Mouse (Mus musculus) bone marrow, adult 2 months (tissue): ENCODE measurements around the gene Lcn12.

Experiments used
- CTCF ChIP-seq: fragments of 200-500 bp; IDR thresholded peaks from 2 replicates; pipeline ENCODE4 v1.5.1; 2011; ENCODE audit warnings: low read length, control low read depth; ENCODE audit not compliant: control insufficient read depth, insufficient read depth
- POLR2A ChIP-seq: fragments of 200-500 bp; IDR thresholded peaks from 2 replicates; pipeline ENCODE4 v1.6.1; 2011; ENCODE audit warnings: low read depth, mild to moderate bottlenecking, control low read depth, low read length, borderline replicate concordance; ENCODE audit not compliant: control insufficient read depth

DNA sequence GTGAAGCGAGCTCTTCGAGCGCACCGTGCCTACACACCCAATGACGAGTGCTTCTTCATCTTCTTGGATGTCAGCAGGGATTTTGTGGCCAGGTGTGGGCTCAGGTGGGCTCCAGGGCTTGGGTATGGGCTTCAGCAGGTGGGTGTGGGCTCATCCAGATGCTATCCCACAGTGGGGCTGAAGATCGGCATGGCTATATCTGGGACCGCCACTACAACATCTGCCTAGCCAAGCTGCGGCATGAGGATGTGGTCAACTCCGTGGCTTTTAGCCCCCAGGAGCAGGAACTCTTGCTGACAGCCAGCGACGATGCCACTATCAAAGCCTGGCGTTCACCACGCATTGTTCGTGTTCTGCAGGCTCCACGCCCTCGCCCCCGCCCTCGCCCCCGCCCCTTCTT lies 10.8 kb upstream of the Lcn12 start:
- TF ChIP-seq CTCF (no peak), POLR2A (no peak)
